Mouse (Mus musculus): ENCODE measurements around the gene Capn12.

DNA sequence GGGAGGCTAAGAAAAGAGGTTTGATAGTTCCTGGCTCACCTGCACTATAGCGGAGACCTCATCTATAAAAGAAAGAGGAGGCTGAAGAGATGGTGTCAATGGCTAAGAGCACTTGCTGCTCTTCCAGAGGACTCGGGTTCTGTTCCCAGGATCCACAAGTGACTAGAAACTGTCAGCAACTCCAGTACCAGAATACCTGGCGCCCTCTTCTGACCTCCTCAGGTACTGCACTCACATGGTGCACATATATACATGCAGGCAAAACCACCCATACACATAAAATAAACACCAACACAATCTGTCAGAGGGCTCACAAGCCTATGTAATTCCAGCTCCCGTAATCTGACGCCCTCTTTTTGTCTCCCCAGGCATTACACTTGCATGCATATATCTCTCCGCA lies 20.3 kb upstream of the Capn12 start:
- TF ChIP-seq CTCF (IDR thresholded peaks at IDR 0.05; ENCODE audit: low read depth, low read length) (no peak), POLR2A (IDR thresholded peaks at IDR 0.05; ENCODE audit: borderline replicate concordance, low read depth, low read length) (no peak)
